Mouse (Mus musculus) bone marrow macrophage, adult 2 months (primary cell): ENCODE results near the gene Agrn. TPM values are rescaled to one million over a fixed set of nuclear protein-coding genes. Genes with fewer than 3 reads are reported as not detected.

Experiments used
- H3K27ac ChIP-seq: 2 replicates; pipeline ENCODE4 v1.5.1; 2012; ENCODE audit warnings: low read depth, low read length; ENCODE audit not compliant: insufficient read depth
- H3K4me1 ChIP-seq: 2 replicates; pipeline ENCODE4 v1.6.1; 2012; ENCODE audit warnings: low read length; ENCODE audit not compliant: control insufficient read depth, insufficient read depth
- H3K4me3 ChIP-seq: 2 replicates; pipeline ENCODE4 v1.5.1; 2012; ENCODE audit warnings: mild to moderate bottlenecking, low read length, moderate library complexity; ENCODE audit not compliant: insufficient read depth
- CTCF ChIP-seq: IDR thresholded peaks from 2 replicates; pipeline ENCODE4 v1.5.1; 2012; ENCODE audit warnings: low read depth, mild to moderate bottlenecking, low read length, moderate library complexity
- POLR2A ChIP-seq: IDR thresholded peaks from 2 replicates; pipeline ENCODE4 v1.6.1; 2012; ENCODE audit warnings: mild to moderate bottlenecking, low read depth, low read length, borderline replicate concordance
- polyA plus RNA-seq: library from polyadenylated mRNA; stranded (reverse); fragments of >200 nt; gene quantifications from 2 replicates; pipeline ENCODE4 v1.2.4, GENCODE M21; 2012; ENCODE audit not compliant: missing spikeins, insufficient read depth, insufficient read length

The Agrn gene
- polyA plus RNA-seq, 1 experiment: 24.0 TPM

DNA sequence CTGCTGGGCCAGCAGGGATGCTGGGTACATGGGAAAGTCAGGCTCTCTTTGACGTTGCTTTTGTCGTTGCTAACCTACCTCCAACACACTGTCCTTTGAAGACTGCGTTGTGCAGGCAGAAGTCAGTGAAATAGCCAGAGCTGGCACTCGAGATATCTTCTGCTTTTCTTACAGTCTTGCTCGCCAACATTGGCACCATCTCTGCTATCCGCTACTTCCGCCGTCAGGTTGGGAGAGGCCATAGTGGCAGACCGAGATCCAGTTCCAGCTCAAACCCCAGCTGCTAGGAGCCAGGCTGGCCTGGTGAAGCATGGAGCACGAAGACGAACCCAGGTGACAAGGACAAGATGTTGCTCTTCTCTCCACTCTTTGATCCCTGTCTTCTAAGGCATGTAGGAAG lies 22.6 kb upstream of the Agrn start:
- Histone ChIP-seq H3K4me1 (peaks cover 3% of the 10 kb centered on the region; the same call in 1 of the 2 replicates), H3K4me3 (no peak overlapping the region), H3K27ac (no peak overlapping the region)
- TF ChIP-seq POLR2A (no peak), CTCF (no peak)

DNA sequence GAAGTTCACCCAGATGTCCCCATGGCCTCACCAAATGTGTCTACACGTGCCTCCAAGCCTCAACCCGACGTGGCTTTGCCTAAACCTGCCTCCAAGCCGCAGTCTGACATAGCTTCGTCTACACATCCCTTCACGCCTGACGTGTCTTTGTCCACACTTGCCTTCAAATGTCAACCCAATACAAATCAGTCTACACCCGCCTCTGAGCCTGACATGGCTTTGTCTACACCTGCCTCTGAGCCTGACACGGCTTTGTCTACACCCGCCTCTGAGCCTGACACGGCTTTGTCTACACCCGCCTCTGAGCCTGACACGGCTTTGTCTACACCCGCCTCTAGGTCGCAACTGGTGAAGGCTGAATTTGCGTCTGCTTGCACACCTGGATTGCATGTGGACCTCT lies 20.6 kb upstream of the Agrn start:
- Histone ChIP-seq H3K27ac (no peak overlapping the region), H3K4me1 (peaks cover 3% of the 10 kb centered on the region; the same call in 1 of the 2 replicates), H3K4me3 (no peak overlapping the region)
- TF ChIP-seq CTCF (no peak), POLR2A (no peak)

DNA sequence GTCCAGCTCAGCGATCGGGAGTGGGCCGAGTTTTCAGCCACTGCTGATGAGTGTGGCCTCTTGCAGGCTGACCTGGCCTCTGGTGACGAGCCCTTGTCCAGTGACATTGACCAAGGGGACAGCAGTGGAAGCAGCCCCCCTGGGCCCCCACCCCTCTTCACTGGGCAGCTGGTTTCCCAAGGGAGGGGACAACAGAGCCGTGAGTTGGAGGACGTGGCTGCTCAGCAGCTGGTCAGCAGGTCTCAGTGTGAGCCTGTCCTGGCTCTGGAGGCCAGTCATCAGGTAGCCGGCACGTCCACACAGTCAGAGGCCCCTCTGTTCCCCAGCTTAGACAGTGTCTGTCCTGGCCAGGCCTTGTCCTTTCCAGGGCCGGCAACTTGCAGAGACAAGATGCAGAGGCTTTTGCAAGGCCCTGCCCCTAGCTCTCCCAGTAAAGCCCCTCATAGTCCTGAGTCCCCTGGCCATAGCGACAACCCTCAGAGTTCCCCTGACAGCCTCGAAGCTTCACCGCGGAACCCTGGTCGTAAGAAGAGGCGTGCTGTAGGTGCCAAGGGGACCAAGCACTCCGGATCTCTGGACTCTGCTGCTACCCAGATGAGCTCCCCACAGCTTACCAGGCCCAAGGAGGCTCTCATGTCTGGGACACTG lies 19.9 kb upstream of the Agrn start:
- TF ChIP-seq CTCF: no peak
- no peak for TF ChIP-seq POLR2A
- no peak overlapping the region for H3K4me3 ChIP-seq
- no peak overlapping the region for H3K27ac ChIP-seq
- peaks cover 3% of the 10 kb centered on the region; the same call in 1 of the 2 replicates for H3K4me1 ChIP-seq

DNA sequence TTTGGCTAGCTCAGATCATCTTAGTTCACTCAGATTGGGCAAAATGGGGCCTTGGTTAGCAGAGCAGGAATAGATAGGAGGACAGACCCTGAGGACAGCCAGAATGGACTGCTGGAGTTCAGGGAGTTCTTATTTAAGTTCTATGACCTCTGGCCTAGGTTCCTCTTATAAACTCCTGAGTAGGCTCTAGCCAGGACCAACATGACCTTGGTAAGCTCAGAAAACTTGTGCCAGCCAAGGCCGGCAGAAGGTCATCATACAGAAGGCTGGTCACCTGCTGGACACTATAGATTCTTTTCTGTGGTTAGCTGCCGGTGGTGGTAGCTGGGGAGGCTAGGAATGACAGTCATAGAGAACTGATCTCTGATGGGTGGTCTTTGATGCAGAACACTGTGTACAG lies 18.9 kb upstream of the Agrn start:
- no peak overlapping the region for H3K27ac ChIP-seq
- TF ChIP-seq CTCF (no peak), POLR2A (no peak)
- no peak overlapping the region for H3K4me3 ChIP-seq
- H3K4me1 ChIP-seq: peaks cover 3% of the 10 kb centered on the region; the same call in 1 of the 2 replicates

DNA sequence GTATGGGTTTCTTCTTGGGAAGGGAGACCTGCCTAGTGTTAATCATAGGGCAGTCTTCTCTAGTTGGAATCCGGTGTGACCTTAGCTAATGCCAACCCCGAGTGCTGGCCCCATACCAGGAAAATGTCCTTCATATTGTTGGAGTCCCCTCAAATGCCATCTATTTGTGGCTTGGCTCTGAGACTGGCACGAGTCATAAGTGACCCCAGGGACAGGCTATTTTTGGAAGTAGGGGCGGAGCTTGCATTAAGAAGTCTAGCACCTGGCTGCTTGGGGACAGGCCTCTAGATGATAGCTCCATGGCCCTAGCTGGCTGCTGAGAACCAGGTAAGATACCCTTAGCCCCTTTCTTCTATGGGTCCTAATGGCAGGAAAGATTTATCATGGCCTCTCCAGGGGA lies 18.4 kb upstream of the Agrn start, which contains the start of gene Perm1:
Gene Perm1, plus strand, starts transcription at position 220 of the 400 bp plus-strand sequence.
- H3K4me1 ChIP-seq: peaks cover 3% of the 10 kb centered on the region; the same call in 1 of the 2 replicates
- H3K4me3 ChIP-seq: no peak within 1 kb of the TSS
- no peak for TF ChIP-seq POLR2A
- TF ChIP-seq CTCF: no peak
- no peak within 1 kb of the TSS for H3K27ac ChIP-seq

DNA sequence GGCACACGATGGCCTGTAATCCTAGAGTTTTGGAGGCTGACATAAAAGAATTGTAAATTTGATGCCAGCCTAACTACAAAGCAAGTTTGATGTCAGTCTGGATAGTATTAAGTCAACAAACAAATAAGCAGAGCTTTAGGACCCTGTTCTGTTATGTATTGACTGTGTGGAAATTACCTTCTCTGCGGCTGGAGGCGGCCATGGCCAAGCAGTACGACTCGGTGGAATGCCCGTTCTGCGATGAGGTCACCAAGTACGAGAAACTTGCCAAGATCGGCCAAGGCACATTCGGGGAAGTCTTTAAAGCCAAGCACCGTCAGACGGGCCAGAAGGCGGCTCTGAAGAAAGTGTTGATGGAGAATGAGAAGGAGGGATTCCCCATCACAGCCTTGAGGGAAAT lies 15.8 kb upstream of the Agrn start:
- H3K4me3 ChIP-seq: no peak overlapping the region
- H3K27ac ChIP-seq: no peak overlapping the region
- peaks cover 11% of the 10 kb centered on the region for H3K4me1 ChIP-seq
- no peak for TF ChIP-seq CTCF

DNA sequence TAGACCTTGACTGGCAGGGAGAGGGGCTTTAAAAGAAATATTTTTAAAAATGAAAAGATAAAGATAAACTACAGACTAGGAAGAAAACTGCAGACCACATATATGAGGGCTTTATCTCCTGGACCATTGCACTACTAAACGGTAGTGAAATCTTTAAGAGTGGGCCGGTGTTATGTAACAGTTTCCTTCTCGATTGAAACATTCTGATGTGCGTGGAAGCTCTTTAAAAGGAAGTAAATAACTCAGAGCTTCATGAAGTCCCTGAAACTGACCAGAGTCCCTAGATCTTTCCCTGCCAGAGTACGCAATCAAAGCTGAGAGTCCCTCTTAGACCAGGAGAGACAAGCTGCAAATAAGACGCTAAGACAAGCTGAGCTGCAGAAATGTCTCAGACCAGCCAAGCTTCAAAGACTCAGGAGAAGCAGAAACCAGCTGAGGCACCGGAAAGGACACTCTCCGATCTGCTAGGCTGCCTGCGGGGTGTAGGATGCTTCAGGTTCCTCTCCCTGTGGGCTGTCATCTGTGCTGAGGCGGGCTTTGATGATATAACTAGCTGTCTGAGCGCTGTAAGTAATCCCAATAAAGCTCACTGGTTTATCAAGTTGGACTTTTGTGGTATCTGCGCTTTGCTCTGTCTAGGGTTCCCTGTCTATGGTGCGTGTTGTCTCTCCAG lies 12.8 kb upstream of the Agrn start:
- TF ChIP-seq CTCF (no peak), POLR2A (no peak)
- Histone ChIP-seq H3K4me3 (no peak overlapping the region), H3K27ac (no peak overlapping the region), H3K4me1 (peaks cover 8% of the 10 kb centered on the region)

DNA sequence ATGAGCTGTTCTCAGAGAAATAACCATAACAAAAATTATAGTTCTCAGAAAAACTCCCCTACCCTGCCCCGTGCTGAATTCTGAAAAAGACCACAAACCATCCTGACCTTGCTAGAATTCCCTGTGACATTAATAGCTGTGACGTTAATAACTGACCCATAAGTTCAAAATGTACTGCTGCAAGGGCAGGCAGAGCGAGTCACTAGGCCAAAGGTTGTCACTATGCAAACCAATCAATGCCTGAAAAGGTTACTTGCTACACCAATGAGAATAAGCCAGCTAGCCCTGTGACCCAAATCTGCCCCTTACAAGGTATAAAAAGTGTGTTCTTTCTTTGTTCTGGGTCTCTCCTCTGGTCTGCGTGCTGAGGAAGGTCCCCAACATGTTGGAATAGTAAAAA lies 11.6 kb upstream of the Agrn start:
- no peak for TF ChIP-seq POLR2A
- TF ChIP-seq CTCF: no peak
- peaks cover 8% of the 10 kb centered on the region for H3K4me1 ChIP-seq
- no peak overlapping the region for H3K4me3 ChIP-seq
- H3K27ac ChIP-seq: no peak overlapping the region

DNA sequence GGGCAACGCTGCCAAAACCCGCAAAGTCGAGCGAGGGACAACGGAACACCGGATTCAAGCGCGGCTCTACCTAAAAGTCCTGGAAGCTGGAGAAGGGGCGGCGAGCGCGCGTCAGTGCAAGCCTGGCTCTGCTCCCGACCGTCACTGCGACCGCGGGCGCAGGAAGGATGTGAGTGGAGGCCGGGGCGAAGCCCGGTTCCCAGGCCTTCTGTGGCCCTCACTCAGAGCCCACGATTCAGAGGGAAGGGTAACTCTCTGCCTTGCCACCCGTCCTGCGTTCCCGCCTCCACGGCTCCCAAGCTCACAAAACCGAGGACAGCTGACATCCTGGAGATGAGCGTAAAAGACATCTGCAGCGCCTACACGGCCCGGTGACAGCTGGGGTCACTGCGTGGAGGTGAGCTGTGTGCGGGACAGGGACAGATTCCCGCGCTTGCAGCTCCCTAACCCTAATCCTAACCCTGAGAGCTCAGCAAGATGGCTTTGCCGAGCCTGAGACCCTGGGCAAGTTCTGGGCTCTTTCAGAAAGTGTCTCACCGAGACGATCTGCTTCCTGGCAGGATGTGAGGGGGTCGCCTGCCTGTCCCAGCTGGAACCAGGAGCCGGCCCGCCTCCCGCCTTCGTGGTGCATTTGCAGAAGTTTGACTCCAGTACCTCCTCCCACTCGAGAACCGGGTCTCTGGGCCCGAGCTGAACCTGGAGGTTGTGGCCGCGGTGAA lies 6.3 kb upstream of the Agrn start:
- peaks cover 6% of the 10 kb centered on the region for H3K4me1 ChIP-seq

DNA sequence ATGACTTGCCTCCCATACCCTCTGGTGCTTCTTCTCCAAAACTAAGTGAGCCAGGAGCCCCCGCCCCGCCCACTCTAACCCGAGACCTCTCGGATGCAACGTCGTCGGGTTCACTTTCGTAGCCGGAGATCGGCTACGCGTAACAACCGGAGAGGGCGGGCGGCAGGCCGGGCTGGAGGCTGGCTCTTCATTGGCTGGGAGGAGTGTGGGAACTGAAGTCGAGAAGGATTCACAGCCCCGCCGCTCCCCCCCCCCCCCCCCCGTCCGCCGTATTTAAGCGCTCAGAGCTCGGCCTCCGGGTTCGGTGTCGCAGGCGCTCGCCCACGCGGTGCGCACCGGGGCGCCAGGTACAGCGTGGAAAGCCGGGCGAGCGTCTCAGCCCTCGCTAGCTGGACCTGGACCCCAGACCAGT lies 5.7 kb upstream of the Agrn start, which contains the start of gene AW011738:
Gene AW011738, plus strand, starts transcription at position 304 of the 412 bp plus-strand sequence.
- TF ChIP-seq POLR2A (no peak), CTCF (no peak)
- Histone ChIP-seq H3K4me3 (peak within 1 kb of the TSS; percentile 68), H3K27ac (no peak within 1 kb of the TSS), H3K4me1 (peaks cover 8% of the 10 kb centered on the region)

More for the DNA sequence above, 6.3 kb upstream of the Agrn start:
- H3K4me3 ChIP-seq: peak overlapping the region; percentile 68
- H3K27ac ChIP-seq: no peak overlapping the region
- TF ChIP-seq CTCF (no peak), POLR2A (no peak)
